Mouse (Mus musculus): Measurements from ENCODE around the gene Cplx2. TPM values are rescaled to one million over a fixed set of nuclear protein-coding genes. Genes with fewer than 3 reads are reported as not detected.
A peak's percentile ranks its signal among the peaks of the same experiment; 100 is the strongest.

Gene Cplx2
- polyA plus RNA-seq, 1 experiment from 2014 or later = 14.7 TPM

- no peak for ATAC-seq (ENCODE audit: low read depth)
- H3K9ac ChIP-seq = no peak overlapping the region
- H3K9me3 ChIP-seq = no peaks in the 10 kb centered on the region
- 72% methylated on average over 6 of the region's 6 CpGs for WGBS
- peaks cover 9% of the 10 kb centered on the region for H3K4me1 ChIP-seq (replicated peaks)
- no peaks in the 10 kb centered on the region for H3K36me3 ChIP-seq
- H3K4me3 ChIP-seq = no peak overlapping the region
- no peak overlapping the region for H3K27ac ChIP-seq (replicated peaks)
- no peak overlapping the region for H3K4me2 ChIP-seq
- H3K27me3 ChIP-seq = no peaks in the 10 kb centered on the region
These were observed 34.1 kb upstream of the Cplx2 start for GRCm38 (mm10) chr13:54337058-54337457.

GRCm38 (mm10) chr13:54337541-54337940, 33.6 kb upstream of the Cplx2 start:
- Histone ChIP-seq H3K27me3 (no peaks in the 10 kb centered on the region), H3K9ac (no peak overlapping the region), H3K4me2 (no peak overlapping the region), H3K4me1 (replicated peaks) (peaks cover 4% of the 10 kb centered on the region), H3K9me3 (no peaks in the 10 kb centered on the region), H3K27ac (replicated peaks) (no peak overlapping the region), H3K36me3 (no peaks in the 10 kb centered on the region), H3K4me3 (no peak overlapping the region)
- 87% methylated on average over 7 of the region's 7 CpGs for WGBS
- no peak for ATAC-seq (ENCODE audit: low read depth)

- H3K4me3 ChIP-seq = no peak overlapping the region
- H3K4me1 ChIP-seq (replicated peaks) = no peaks in the 10 kb centered on the region
- ATAC-seq (ENCODE audit: low read depth) = no peak
- H3K9me3 ChIP-seq = no peaks in the 10 kb centered on the region
- no peaks in the 10 kb centered on the region for H3K36me3 ChIP-seq
- H3K27ac ChIP-seq (replicated peaks) = no peak overlapping the region
- no peaks in the 10 kb centered on the region for H3K27me3 ChIP-seq
- H3K9ac ChIP-seq = no peak overlapping the region
- WGBS = 93% methylated on average over 5 of the region's 5 CpGs
- H3K4me2 ChIP-seq = no peak overlapping the region
These were observed 32.3 kb upstream of the Cplx2 start for GRCm38 (mm10) chr13:54338815-54339214.

DNA sequence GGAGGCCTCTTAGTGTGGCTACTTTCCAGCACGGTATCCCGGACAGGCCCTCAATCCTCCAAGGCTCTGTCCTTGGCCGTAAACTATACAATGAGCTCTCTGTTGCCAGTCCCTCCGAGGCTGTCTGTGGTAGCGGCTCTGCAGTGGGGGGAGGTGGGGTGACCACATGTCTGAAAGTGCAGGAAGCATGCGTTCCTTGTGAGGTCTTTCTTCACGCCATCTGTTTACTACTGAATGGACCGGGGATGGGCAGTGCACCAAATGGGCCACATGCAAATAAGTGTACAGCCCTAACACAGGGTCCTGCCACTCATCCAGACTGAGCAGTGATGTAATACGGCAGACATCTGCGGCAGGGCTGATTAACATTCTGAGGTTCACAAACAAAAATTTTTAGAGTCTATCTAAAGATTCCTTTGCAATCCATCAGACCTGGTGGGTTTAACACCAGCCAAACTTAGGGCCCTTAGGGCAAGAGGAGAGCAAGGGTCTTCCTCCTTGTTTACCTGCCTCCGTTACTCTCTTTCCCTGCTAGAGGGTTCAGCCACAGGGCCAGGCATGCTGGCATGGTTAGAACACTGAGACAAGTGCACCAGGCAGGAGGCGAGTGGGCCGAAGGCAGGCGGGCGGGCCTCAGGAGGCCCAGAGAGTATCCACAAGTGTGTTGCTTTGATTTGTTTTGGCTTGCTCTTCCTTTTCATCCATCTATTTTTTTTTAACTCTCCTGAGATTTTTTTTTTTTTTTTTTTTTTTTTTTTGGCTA, 25.1 kb upstream of the Cplx2 start:
- no peaks in the 10 kb centered on the region for H3K36me3 ChIP-seq
- H3K4me1 ChIP-seq (replicated peaks) = 0 out of 2 replicates have a peak, but pooled peaks cover 6% of the 10 kb centered on the region
- H3K4me3 ChIP-seq = no peak overlapping the region
- no peak overlapping the region for H3K27ac ChIP-seq (replicated peaks)
- peak; percentile 87 for ATAC-seq (ENCODE audit: low read depth)
- no peaks in the 10 kb centered on the region for H3K9me3 ChIP-seq
- H3K27me3 ChIP-seq = no peaks in the 10 kb centered on the region
- no peak overlapping the region for H3K4me2 ChIP-seq
- WGBS = 42% methylated on average over 15 of the region's 15 CpGs
- no peak overlapping the region for H3K9ac ChIP-seq

- no peak overlapping the region for H3K9ac ChIP-seq
- H3K9me3 ChIP-seq = no peaks in the 10 kb centered on the region
- H3K27me3 ChIP-seq = no peaks in the 10 kb centered on the region
- 80% methylated on average over 5 of the region's 5 CpGs for whole genome bisulfite sequencing
- H3K4me3 ChIP-seq = no peak overlapping the region
- H3K27ac ChIP-seq (replicated peaks) = no peak overlapping the region
- no peaks in the 10 kb centered on the region for H3K36me3 ChIP-seq
- ATAC-seq (ENCODE audit: low read depth) = no peak
- H3K4me2 ChIP-seq = no peak overlapping the region
- H3K4me1 ChIP-seq (replicated peaks) = 0 out of 2 replicates have a peak, but pooled peaks cover 6% of the 10 kb centered on the region
These were observed 23.1 kb upstream of the Cplx2 start for GRCm38 (mm10) chr13:54348011-54348410.

- ATAC-seq (ENCODE audit: low read depth) = no peak
- WGBS = 85% methylated on average over 10 of the region's 10 CpGs
- H3K4me3 ChIP-seq = no peak overlapping the region
- no peak overlapping the region for H3K9ac ChIP-seq
- H3K27me3 ChIP-seq = no peaks in the 10 kb centered on the region
- H3K27ac ChIP-seq (replicated peaks) = no peak overlapping the region
- no peaks in the 10 kb centered on the region for H3K9me3 ChIP-seq
- H3K4me1 ChIP-seq (replicated peaks) = 0 out of 2 replicates have a peak, but pooled peaks cover 6% of the 10 kb centered on the region
- H3K4me2 ChIP-seq = no peak overlapping the region
- H3K36me3 ChIP-seq = no peaks in the 10 kb centered on the region
These were observed 21.9 kb upstream of the Cplx2 start for GRCm38 (mm10) chr13:54349126-54349759.

DNA sequence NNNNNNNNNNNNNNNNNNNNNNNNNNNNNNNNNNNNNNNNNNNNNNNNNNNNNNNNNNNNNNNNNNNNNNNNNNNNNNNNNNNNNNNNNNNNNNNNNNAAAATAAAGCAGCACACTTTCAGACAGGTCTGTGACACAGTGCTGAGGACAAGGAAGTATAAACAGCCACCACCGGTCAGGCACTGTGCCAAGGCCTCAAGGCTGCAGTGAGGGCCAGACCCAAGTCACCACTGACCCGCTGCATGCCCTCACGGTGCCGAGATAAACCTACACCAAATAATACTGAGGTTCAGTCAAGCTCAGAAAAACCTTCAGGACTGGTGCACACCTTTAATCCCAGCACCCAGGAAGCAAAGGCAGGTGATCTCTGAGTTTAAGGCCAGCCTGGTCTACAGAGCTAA, 13.7 kb upstream of the Cplx2 start:
- ATAC-seq (ENCODE audit: low read depth) = no peak
- Histone ChIP-seq H3K9me3 (no peaks in the 10 kb centered on the region), H3K9ac (no peak overlapping the region), H3K4me3 (no peak overlapping the region), H3K36me3 (no peaks in the 10 kb centered on the region), H3K27ac (replicated peaks) (no peak overlapping the region), H3K4me2 (no peak overlapping the region), H3K4me1 (replicated peaks) (no peaks in the 10 kb centered on the region), H3K27me3 (no peaks in the 10 kb centered on the region)
- WGBS = 86% methylated on average over 4 of the region's 4 CpGs

GRCm38 (mm10) chr13:54359181-54359580, 12.0 kb upstream of the Cplx2 start:
- Histone ChIP-seq H3K4me1 (replicated peaks) (no peaks in the 10 kb centered on the region), H3K36me3 (no peaks in the 10 kb centered on the region), H3K4me2 (no peak overlapping the region), H3K27me3 (no peaks in the 10 kb centered on the region), H3K9me3 (no peaks in the 10 kb centered on the region), H3K9ac (no peak overlapping the region), H3K27ac (replicated peaks) (no peak overlapping the region), H3K4me3 (no peak overlapping the region)
- ATAC-seq (ENCODE audit: low read depth) = no peak
- WGBS = 93% methylated on average over 6 of the region's 6 CpGs

DNA sequence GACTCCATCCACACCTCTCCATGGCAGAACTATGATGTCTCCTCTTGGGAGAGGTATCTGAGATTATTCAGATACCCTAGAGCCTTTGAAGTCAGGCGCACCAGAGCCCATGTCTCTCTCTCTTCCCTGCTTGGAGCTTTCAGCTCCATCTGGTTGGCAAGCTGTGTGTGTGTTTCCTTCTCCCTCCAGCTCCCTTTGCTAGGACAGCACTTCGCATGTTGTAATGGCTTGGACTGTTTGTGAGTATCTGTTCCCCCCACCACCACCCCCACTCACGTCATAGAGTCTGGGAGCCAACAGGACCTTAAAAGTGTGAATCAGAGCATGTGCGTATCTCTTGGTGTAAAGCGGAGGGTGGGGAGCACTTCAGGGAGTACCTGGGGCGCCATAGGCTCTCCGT, 6.5 kb upstream of the Cplx2 start:
- H3K4me3 ChIP-seq = no peak overlapping the region
- H3K27me3 ChIP-seq = peaks cover 3% of the 10 kb centered on the region
- H3K27ac ChIP-seq (replicated peaks) = no peak overlapping the region
- H3K4me1 ChIP-seq (replicated peaks) = 0 out of 2 replicates have a peak, but pooled peaks cover 8% of the 10 kb centered on the region
- no peaks in the 10 kb centered on the region for H3K36me3 ChIP-seq
- WGBS = 89% methylated on average over 7 of the region's 7 CpGs
- H3K9me3 ChIP-seq = no peaks in the 10 kb centered on the region
- no peak overlapping the region for H3K4me2 ChIP-seq
- ATAC-seq (ENCODE audit: low read depth) = no peak
- H3K9ac ChIP-seq = no peak overlapping the region

DNA sequence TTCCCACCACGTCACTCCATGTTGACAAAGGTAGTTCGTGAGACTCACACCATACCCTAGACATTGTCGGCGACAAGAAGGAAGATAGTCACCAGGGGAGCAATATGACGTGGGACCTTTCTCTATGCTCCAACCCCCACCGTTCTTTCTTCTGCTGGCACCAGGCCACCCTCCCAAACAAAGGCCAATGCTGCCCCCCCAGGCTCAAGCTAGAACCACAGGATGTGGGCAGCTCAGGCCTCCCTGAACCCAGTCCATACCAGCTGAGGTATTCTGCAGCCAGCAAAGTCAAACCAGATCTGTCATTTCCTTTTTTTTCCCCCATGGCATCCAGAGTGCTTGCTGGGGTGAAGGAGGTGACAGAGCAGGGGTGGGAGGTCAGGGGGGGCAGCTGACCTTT, 3.4 kb upstream of the Cplx2 start:
- H3K4me2 ChIP-seq = no peak overlapping the region
- no peak overlapping the region for H3K9ac ChIP-seq
- ATAC-seq (ENCODE audit: low read depth) = no peak
- H3K27ac ChIP-seq (replicated peaks) = no peak overlapping the region
- no peaks in the 10 kb centered on the region for H3K36me3 ChIP-seq
- peaks cover 14% of the 10 kb centered on the region for H3K27me3 ChIP-seq
- no peaks in the 10 kb centered on the region for H3K9me3 ChIP-seq
- 55% methylated on average over 6 of the region's 6 CpGs for WGBS
- peaks cover 36% of the 10 kb centered on the region for H3K4me1 ChIP-seq (replicated peaks)
- no peak overlapping the region for H3K4me3 ChIP-seq

- Histone ChIP-seq H3K4me1 (replicated peaks) (peaks cover 39% of the 10 kb centered on the region), H3K9me3 (no peaks in the 10 kb centered on the region), H3K9ac (no peak overlapping the region), H3K27ac (replicated peaks) (no peak overlapping the region), H3K36me3 (no peaks in the 10 kb centered on the region), H3K4me2 (no peak overlapping the region), H3K27me3 (peaks cover 14% of the 10 kb centered on the region), H3K4me3 (no peak overlapping the region)
- WGBS = 78% methylated on average over 9 of the region's 9 CpGs
- ATAC-seq (ENCODE audit: low read depth) = no peak
These were observed 3.0 kb upstream of the Cplx2 start for GRCm38 (mm10) chr13:54368181-54368580.

- peaks cover 14% of the 10 kb centered on the region for H3K27me3 ChIP-seq
- H3K4me2 ChIP-seq = peak overlapping the region; percentile 75
- H3K4me1 ChIP-seq (replicated peaks) = peaks cover 59% of the 10 kb centered on the region
- peak; percentile 87 for ATAC-seq (ENCODE audit: low read depth)
- H3K9ac ChIP-seq = peak overlapping the region; percentile 73
- peak overlapping the region; percentile 45 for H3K4me3 ChIP-seq
- no peaks in the 10 kb centered on the region for H3K9me3 ChIP-seq
- H3K27ac ChIP-seq (replicated peaks) = peak overlapping the region; percentile 70
- WGBS = under 1% methylated on average over 59 of the region's 59 CpGs
- no peaks in the 10 kb centered on the region for H3K36me3 ChIP-seq
These were observed 510 bp downstream of the Cplx2 start for GRCm38 (mm10) chr13:54371387-54372330.
